Comparison of ENCODE assay signal across 12 mouse cellular contexts in genomic region chr11:96348141-96348928, GRCm38 (mm10). TPM values are rescaled to one million over a fixed set of nuclear protein-coding genes. Genes with fewer than 3 reads are reported as not detected.
DNase-seq lines count a peak whose midpoint lies in the region; ATAC-seq lines count a peak whose summit lies in the region.
"Had no signal": no experiment of that assay in that cellular context is flagged by ENCODE, and none has a peak within 500 bp of the region (broad histone marks: within the 10 kb centered on the region; RNA-seq: fewer than 3 reads in every experiment).

No protein-coding gene starts in this region.

- no peak for ATAC-seq in intestine, embryonic 15.5 days
- ATAC-seq in limb, embryonic 12.5 days (ENCODE audit: insufficient number of reproducible peaks, insufficient read depth, low FRiP score, low TSS enrichment, low read depth) = no peak
- ATAC-seq: forebrain, embryonic 13.5 days had no signal

- H3K9me3 ChIP-seq in intestine, embryonic 15.5 days = no peaks in the 10 kb centered on the region
- H3K9me3 ChIP-seq in limb, embryonic 12.5 days = no peaks in the 10 kb centered on the region
- H3K9me3 ChIP-seq: forebrain, embryonic 13.5 days had no signal

- WGBS in intestine, embryonic 15.5 days = 27% methylated on average over 21 of the region's 21 CpGs
- WGBS in limb, embryonic 12.5 days = 8% methylated on average over 21 of the region's 21 CpGs

- peaks cover 57% of the 10 kb centered on the region for H3K4me1 ChIP-seq in intestine, embryonic 15.5 days (replicated peaks)
- H3K4me1 ChIP-seq in limb, embryonic 12.5 days (replicated peaks) = peaks cover 35% of the 10 kb centered on the region

- peak; percentile 64 to 85 for DNase-seq in adrenal gland, adult (ENCODE audit: inconsistent age in 2 of 2, low spot score in 1 of 2)
- DNase-seq in adrenal gland, postnatal 4 days (ENCODE audit: low spot score in 2 of 2) = no peak
- peak; percentile 57 for DNase-seq in adrenal gland, postnatal 10 days
- no peak for DNase-seq in cerebellum, postnatal 36 days
- no peak for DNase-seq in left cerebral cortex, postnatal 36 days (ENCODE audit: low spot score in 2 of 2)
- DNase-seq in urinary bladder, adult 18-20 months (ENCODE audit: low spot score in 2 of 2) = no peak
- DNase-seq: cerebellum, adult 18-20 months; thymus, postnatal 36 days had no signal

- no peak overlapping the region for H3K9ac ChIP-seq in intestine, embryonic 15.5 days
- H3K9ac ChIP-seq in limb, embryonic 12.5 days (replicated peaks) = no peak overlapping the region
- H3K9ac ChIP-seq: forebrain, embryonic 13.5 days had no signal

- peaks cover 15% of the 10 kb centered on the region for H3K27me3 ChIP-seq in intestine, embryonic 15.5 days (replicated peaks)
- peaks cover 95% of the 10 kb centered on the region for H3K27me3 ChIP-seq in limb, embryonic 12.5 days

- intact Hi-C loops in left cerebral cortex, postnatal 36 days (cut with DNase I) = no loop called here

- H3K36me3 ChIP-seq in intestine, embryonic 15.5 days = 0 out of 2 replicates have a peak, but pooled peaks cover 3% of the 10 kb centered on the region
- no peaks in the 10 kb centered on the region for H3K36me3 ChIP-seq in limb, embryonic 12.5 days

- H3K27ac ChIP-seq in intestine, embryonic 15.5 days = peak overlapping the region; percentile 80
- H3K27ac ChIP-seq in limb, embryonic 12.5 days = no peak overlapping the region
- H3K27ac ChIP-seq: forebrain, embryonic 13.5 days had no signal

- H3K4me3 ChIP-seq in intestine, embryonic 15.5 days (replicated peaks) = 0 out of 2 replicates have a peak overlapping the region, but pooled peaks have one; percentile 1
- H3K4me3 ChIP-seq in limb, embryonic 12.5 days (replicated peaks) = no peak overlapping the region
- H3K4me3 ChIP-seq: forebrain, embryonic 13.5 days had no signal

- 0 out of 2 replicates have a peak overlapping the region, but pooled peaks have one; percentile 26 for H3K4me2 ChIP-seq in intestine, embryonic 15.5 days (replicated peaks)
- H3K4me2 ChIP-seq in limb, embryonic 12.5 days = peak overlapping the region; percentile 22
- H3K4me2 ChIP-seq: forebrain, embryonic 13.5 days had no signal

RNA-seq across cellular contexts. Expression of gene Hoxb2, which starts 2.0 kb away (rescaled TPM):
- total RNA-seq in adrenal gland, postnatal 4 days (2021) = 10 to 100 TPM; 21.0 to 26.0 TPM
- total RNA-seq in adrenal gland, postnatal 10 days (2021) = 10 to 100 TPM; 16.3 to 16.7 TPM
- 17.7 and 19.8 TPM in 2 replicates for polyA plus RNA-seq in intestine, embryonic 15.5 days (2015; fragmentation: Nextera tagmentation; extraction: Ambion mirVana)
- 5.1 and 6.0 TPM in 2 replicates for polyA plus RNA-seq in limb, embryonic 12.5 days (2016; fragmentation: Nextera tagmentation; extraction: Ambion mirVana)
- not detected for total RNA-seq in left cerebral cortex, postnatal 36 days (2021)
- polyA plus RNA-seq: forebrain, embryonic 13.5 days had no signal

RNA-seq across cellular contexts. Expression of gene Hoxb1, which starts 17.2 kb away (rescaled TPM):
- total RNA-seq in adrenal gland, postnatal 4 days (2021) = not detected
- total RNA-seq in adrenal gland, postnatal 10 days (2021) = not detected
- polyA plus RNA-seq in intestine, embryonic 15.5 days (2015; fragmentation: Nextera tagmentation; extraction: Ambion mirVana) = 0.30 TPM in 1 of 2 replicates, not detected in the other
- not detected in 2 replicates for polyA plus RNA-seq in limb, embryonic 12.5 days (2016; fragmentation: Nextera tagmentation; extraction: Ambion mirVana)
- total RNA-seq in left cerebral cortex, postnatal 36 days (2021) = not detected
- total RNA-seq: megakaryocyte-erythroid progenitor cell, adult 5-6 weeks had no signal
- polyA plus RNA-seq: forebrain, embryonic 13.5 days had no signal

RNA-seq across cellular contexts. Expression of gene Hoxb3, which starts 25.2 kb away (rescaled TPM):
- total RNA-seq in adrenal gland, postnatal 4 days (2021) = 10 to 100 TPM; 40.5 to 44.5 TPM
- total RNA-seq in adrenal gland, postnatal 10 days (2021) = 10 to 100 TPM; 13.7 to 24.8 TPM
- 1.8 and 2.7 TPM in 2 replicates for polyA plus RNA-seq in intestine, embryonic 15.5 days (2015; fragmentation: Nextera tagmentation; extraction: Ambion mirVana)
- polyA plus RNA-seq in limb, embryonic 12.5 days (2016; fragmentation: Nextera tagmentation; extraction: Ambion mirVana) = 0.55 and 0.68 TPM in 2 replicates
- not detected for total RNA-seq in left cerebral cortex, postnatal 36 days (2021)
- polyA plus RNA-seq: forebrain, embryonic 13.5 days had no signal

RNA-seq across cellular contexts. Expression of gene Hoxb4, which starts 30.3 kb away (rescaled TPM):
- 10 to 100 TPM; 19.8 to 22.0 TPM for total RNA-seq in adrenal gland, postnatal 4 days (2021)
- total RNA-seq in adrenal gland, postnatal 10 days (2021) = 10 to 100 TPM in 1 of 2 experiments, 1 to 10 TPM in 1; 8.4 to 15.9 TPM
- 2.8 and 3.2 TPM in 2 replicates for polyA plus RNA-seq in intestine, embryonic 15.5 days (2015; fragmentation: Nextera tagmentation; extraction: Ambion mirVana)
- polyA plus RNA-seq in limb, embryonic 12.5 days (2016; fragmentation: Nextera tagmentation; extraction: Ambion mirVana) = 0.56 and 0.73 TPM in 2 replicates
- total RNA-seq in left cerebral cortex, postnatal 36 days (2021) = not detected
- polyA plus RNA-seq: forebrain, embryonic 13.5 days had no signal

RNA-seq across cellular contexts. Expression of gene Hoxb5, which starts 45.2 kb away (rescaled TPM):
- 10 to 100 TPM; 26.5 to 27.8 TPM for total RNA-seq in adrenal gland, postnatal 4 days (2021)
- 10 to 100 TPM; 12.1 to 17.1 TPM for total RNA-seq in adrenal gland, postnatal 10 days (2021)
- 27.2 and 31.3 TPM in 2 replicates for polyA plus RNA-seq in intestine, embryonic 15.5 days (2015; fragmentation: Nextera tagmentation; extraction: Ambion mirVana)
- 0.83 and 2.1 TPM in 2 replicates for polyA plus RNA-seq in limb, embryonic 12.5 days (2016; fragmentation: Nextera tagmentation; extraction: Ambion mirVana)
- not detected for total RNA-seq in left cerebral cortex, postnatal 36 days (2021)
- total RNA-seq: megakaryocyte-erythroid progenitor cell, adult 5-6 weeks had no signal
- polyA plus RNA-seq: forebrain, embryonic 13.5 days had no signal

Comparison
In these comparisons a context has a peak if more than half of its experiments do, and no peak if none do; other contexts are left out.
1. DNase-seq: peak in adrenal gland, adult (2 of 2) and adrenal gland, postnatal 10 days (single experiment); none in adrenal gland, postnatal 4 days (0 of 2), cerebellum, postnatal 36 days (0 of 2), left cerebral cortex, postnatal 36 days (0 of 2) and urinary bladder, adult 18-20 months (0 of 2).
2. RNA of gene Hoxb2, which starts 2.0 kb away (total RNA-seq): 21.0 to 26.0 TPM in adrenal gland, postnatal 4 days and 16.3 to 16.7 TPM in adrenal gland, postnatal 10 days; not detected in left cerebral cortex, postnatal 36 days; every median in the first group is over 10 times any median in the second.
3. RNA of gene Hoxb3, which starts 25.2 kb away (total RNA-seq): 40.5 to 44.5 TPM in adrenal gland, postnatal 4 days and 13.7 to 24.8 TPM in adrenal gland, postnatal 10 days; not detected in left cerebral cortex, postnatal 36 days; every median in the first group is over 10 times any median in the second.